Mouse (Mus musculus) brain, embryonic 14.5 days (tissue): ENCODE data around the gene Eif4a3. TPM values are rescaled to one million over a fixed set of nuclear protein-coding genes. Genes with fewer than 3 reads are reported as not detected.
"Not testable (repeated sequence)": the region's sequence is repeated elsewhere in the genome, so short reads cannot be mapped to it uniquely, and the experiment has no call there.

Source experiments
- DNase-seq: peaks from one replicate; pipeline ENCODE4 v3.0.0-alpha.2; 2011; ENCODE audit warnings: low read depth
- CTCF ChIP-seq: fragments of 200-500 bp; IDR thresholded peaks from 2 replicates; pipeline ENCODE4 v1.5.1; 2012; ENCODE audit warnings: inconsistent platforms, mild to moderate bottlenecking, moderate library complexity, borderline replicate concordance; ENCODE audit not compliant: insufficient read depth, insufficient read length; ENCODE audit errors: extremely low read depth
- POLR2A ChIP-seq: fragments of 200-500 bp; IDR thresholded peaks from 2 replicates; pipeline ENCODE4 v1.6.1; 2012; ENCODE audit warnings: mild to moderate bottlenecking, inconsistent platforms, borderline replicate concordance; ENCODE audit not compliant: poor library complexity, insufficient read depth, insufficient read length, severe bottlenecking; ENCODE audit errors: extremely low read depth
- polyA plus RNA-seq: library from polyadenylated mRNA; depleted of rRNA; stranded (reverse); fragments of >200 nt; gene quantifications from 2 replicates; pipeline ENCODE4 v1.2.3, GENCODE M21; 2012

Gene Eif4a3
- polyA plus RNA-seq, 1 experiment: 188 TPM

- DNase-seq: no peak
- no peak for TF ChIP-seq POLR2A
- no peak for TF ChIP-seq CTCF
These were observed 16.8 kb upstream of the Eif4a3 start for GRCm38 (mm10) chr11:119316720-119317119.

- TF ChIP-seq CTCF (no peak), POLR2A (no peak)
- DNase-seq: no peak
These were observed 14.5 kb upstream of the Eif4a3 start for GRCm38 (mm10) chr11:119314252-119314936.

GRCm38 (mm10) chr11:119310621-119311020 is 10.7 kb upstream of the Eif4a3 start:
- DNase-seq: no peak
- TF ChIP-seq POLR2A (no peak), CTCF (no peak)

- DNase-seq: no peak
- no peak for TF ChIP-seq CTCF
- no peak for TF ChIP-seq POLR2A
These were observed 8.0 kb upstream of the Eif4a3 start for GRCm38 (mm10) chr11:119307916-119308315.

GRCm38 (mm10) chr11:119307658-119307867 is 7.7 kb upstream of the Eif4a3 start, which contains the start of gene Card14:
Card14 (plus strand) TSS chr11:119307768.
- no peak for TF ChIP-seq POLR2A
- TF ChIP-seq CTCF: no peak
- DNase-seq: no peak

GRCm38 (mm10) chr11:119306762-119307657 is 7.1 kb upstream of the Eif4a3 start:
- DNase-seq: no peak
- TF ChIP-seq POLR2A: no peak
- no peak for TF ChIP-seq CTCF

- peak; percentile 73; the same call in 1 of the 2 replicates for TF ChIP-seq CTCF
- no peak for TF ChIP-seq POLR2A
- peak; percentile 74 for DNase-seq
These were observed 5.2 kb upstream of the Eif4a3 start for GRCm38 (mm10) chr11:119304904-119305712.

DNA sequence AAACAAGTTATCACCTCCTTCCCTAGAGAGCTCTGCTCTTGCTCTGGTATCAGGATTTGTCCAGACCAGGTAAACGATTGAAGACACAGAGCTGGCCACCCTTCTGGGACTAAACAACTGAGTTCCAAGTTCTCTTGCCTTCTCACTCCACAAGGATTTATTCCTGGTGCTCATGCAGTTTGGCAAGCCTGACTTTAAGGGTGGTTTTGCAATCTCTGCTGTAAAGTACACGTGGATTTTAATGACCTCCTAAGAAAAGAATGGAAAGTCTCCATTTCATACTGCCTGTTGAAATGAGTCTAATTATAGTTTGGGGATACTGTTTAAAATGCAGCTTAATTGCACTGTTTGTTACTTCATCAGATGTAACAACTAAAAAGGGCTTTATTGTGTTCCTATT is 1.1 kb upstream of the Eif4a3 start:
- no peak for DNase-seq
- TF ChIP-seq CTCF (no peak), POLR2A (no peak)

DNA sequence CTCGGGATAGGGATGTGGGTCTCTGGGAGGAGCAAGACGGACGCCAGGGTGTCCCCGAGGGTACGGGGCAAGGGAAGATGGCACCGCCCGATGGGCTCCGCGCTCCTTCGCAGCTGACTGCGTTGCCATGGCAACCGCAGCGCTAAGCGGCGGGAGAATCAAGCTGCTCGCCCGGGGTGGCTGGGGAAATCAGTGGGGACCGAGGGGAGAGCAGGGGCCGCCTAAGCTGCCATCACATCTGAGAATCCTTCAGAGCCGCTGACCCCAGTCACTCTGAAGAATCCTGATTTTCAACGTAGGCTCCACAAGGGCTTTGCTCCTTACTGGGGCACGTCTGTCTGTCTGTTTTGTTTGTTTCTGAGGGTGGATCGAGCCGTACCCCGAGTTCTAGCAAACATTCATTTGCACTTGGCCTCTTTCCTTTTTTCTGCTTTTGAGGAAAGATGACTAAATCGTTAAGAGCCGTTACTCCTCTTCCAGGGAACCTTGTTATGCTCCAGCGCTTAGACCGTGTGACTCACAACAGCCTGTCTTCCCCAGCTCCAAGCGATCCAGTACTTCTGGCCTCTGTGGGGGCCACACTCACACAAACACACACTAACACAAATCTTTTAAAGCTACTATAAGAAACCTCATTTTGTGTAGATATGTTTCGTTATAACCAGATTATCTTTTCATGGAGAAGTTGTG is 502 bp upstream of the Eif4a3 start:
- DNase-seq: no peak

DNA sequence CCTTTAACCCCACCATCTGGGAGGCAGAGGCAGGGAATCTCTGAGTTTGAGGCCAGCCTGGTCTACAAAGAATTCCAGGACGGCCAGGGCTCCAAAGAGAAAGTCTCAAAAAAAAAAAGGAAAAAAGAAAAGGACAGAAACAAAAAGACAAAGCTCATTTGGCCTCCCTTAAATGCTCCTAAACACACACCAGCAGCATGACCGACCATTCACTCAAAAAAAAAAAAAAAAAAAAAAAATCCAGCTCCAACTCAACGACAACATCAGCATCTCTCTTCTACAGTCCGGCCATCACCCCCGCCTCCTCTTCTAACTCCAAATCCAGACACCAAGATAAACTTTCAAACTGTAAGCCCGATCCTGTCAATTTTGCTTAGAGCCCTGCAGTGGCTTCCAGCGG is 972 bp downstream of the Eif4a3 start:
- no peak for DNase-seq
- no peak for TF ChIP-seq POLR2A
- no peak for TF ChIP-seq CTCF

More for the DNA sequence above, 502 bp upstream of the Eif4a3 start:
- TF ChIP-seq CTCF (no peak), POLR2A (no peak)

GRCm38 (mm10) chr11:119297996-119298395 is 1.9 kb downstream of the Eif4a3 start:
- TF ChIP-seq POLR2A (no peak), CTCF (no peak)
- no peak for DNase-seq

DNA sequence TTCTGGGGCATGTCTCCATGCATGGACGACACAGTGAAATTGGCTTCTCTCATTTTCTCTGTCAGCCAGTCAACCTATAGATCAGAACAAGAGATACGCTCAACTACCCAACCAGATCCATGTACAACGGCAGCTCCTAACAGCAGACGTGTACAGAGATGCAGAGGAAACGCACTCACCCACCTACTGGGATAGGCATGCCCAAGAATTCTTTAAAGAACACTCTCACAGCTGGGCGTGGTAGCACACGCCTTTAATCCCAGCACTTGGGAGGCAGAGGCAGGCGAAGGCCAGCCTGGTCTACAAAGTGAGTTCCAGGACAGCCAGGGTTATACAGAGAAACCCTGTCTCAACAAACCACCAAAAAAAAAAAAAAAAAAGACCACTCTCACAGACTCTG is 7.0 kb downstream of the Eif4a3 start:
- not testable (repeated sequence) for DNase-seq
